ENCODE assay signal across 19 mouse cellular contexts in the genomic region with DNA sequence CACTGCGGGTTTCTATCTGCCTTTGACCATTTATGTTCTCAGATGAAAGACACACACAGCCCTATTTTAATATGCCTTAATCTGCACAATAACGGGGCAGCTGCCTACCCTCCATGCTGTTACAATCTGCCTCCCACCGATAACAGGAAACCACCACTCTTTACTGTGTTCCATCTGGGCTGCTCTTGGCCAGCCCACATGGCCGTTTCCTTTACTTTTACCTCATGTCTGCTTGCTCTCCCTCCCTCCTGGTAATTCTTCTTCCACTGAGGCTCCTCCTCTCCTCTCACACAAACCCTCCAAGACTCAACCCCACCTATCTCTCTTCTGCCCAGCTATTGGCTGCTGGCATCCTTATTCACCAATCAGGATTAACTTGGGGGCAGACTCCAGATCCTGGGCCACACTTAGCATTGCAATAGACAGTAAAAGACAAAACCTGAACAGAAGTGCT. TPM values are rescaled to one million over a fixed set of nuclear protein-coding genes. Genes with fewer than 3 reads are reported as not detected.
A peak's percentile ranks its signal among the peaks of the same experiment; 100 is the strongest.
DNase-seq lines count a peak whose midpoint lies in the region; ATAC-seq and TF ChIP-seq lines count a peak whose summit lies in the region.
"Had no signal": no experiment of that assay in that cellular context is flagged by ENCODE, and none has a peak within 500 bp of the region (broad histone marks: within the 10 kb centered on the region; RNA-seq: fewer than 3 reads in every experiment).

No protein-coding gene starts in this region.

- no peaks in the 10 kb centered on the region for H3K27me3 ChIP-seq in CH12.LX (replicated peaks)
- H3K27me3 ChIP-seq in intestine, embryonic 16.5 days (replicated peaks; ENCODE audit: control insufficient read depth, insufficient read depth, low read length): no peaks in the 10 kb centered on the region
- H3K27me3 ChIP-seq: forebrain, embryonic 13.5 days; midbrain, embryonic 15.5 days; Patski had no signal

- DNase-seq in CH12.LX (ENCODE audit: extremely low read depth) (peak; percentile 59), ES-E14 (ENCODE audit: low read depth, low spot score) (peak; percentile 58)
- peak; percentile 60 to 64 for DNase-seq in spleen, postnatal 4 days (ENCODE audit: low spot score in 2 of 2)
- no peak for DNase-seq in adrenal gland, adult 18-20 months (ENCODE audit: low spot score in 2 of 2)
- DNase-seq in left cerebral cortex, adult 18-20 months (ENCODE audit: low spot score in 2 of 2): no peak
- no peak for DNase-seq in frontal cortex, adult 2 months (ENCODE audit: extremely low spot score in 1 of 2, low spot score in 1 of 2)
- DNase-seq: adrenal gland, postnatal 25 days; cerebellum, adult 2 months; heart, adult 18-20 months; heart, postnatal 4 days; layer of hippocampus, postnatal 36 days; right cerebral cortex, postnatal 4 days had no signal

- in situ Hi-C loops in CH12.LX (cut with MboI; ENCODE audit: low pct_ligation_motif_present, low pct_unique_long_range_greater_than_20kb, low sequenced_read_pairs) (no loop called here), ES-E14 (cut with MboI; ENCODE audit: low sequenced_read_pairs in 2 of 2, unreplicated experiment in 2 of 2) (no loop called here)

- whole genome bisulfite sequencing in intestine, embryonic 16.5 days: 59% methylated on average over 4 of the region's 4 CpGs

- H3K9me3 ChIP-seq in CH12.LX (replicated peaks; ENCODE audit: low read length): no peaks in the 10 kb centered on the region
- no peaks in the 10 kb centered on the region for H3K9me3 ChIP-seq in ES-E14 (ENCODE audit: control insufficient read depth, insufficient read depth, low read depth, low read length)
- H3K9me3 ChIP-seq in intestine, embryonic 16.5 days (ENCODE audit: control insufficient read depth, low read length): no peaks in the 10 kb centered on the region
- H3K9me3 ChIP-seq: forebrain, embryonic 13.5 days; midbrain, embryonic 15.5 days had no signal

- TF ChIP-seq CTCF in CH12.LX (conservative IDR thresholded peaks at IDR 0.05 in 1 of 2, IDR thresholded peaks at IDR 0.05 in 1 of 2; ENCODE audit: low read depth in 2 of 2, low read length in 2 of 2): no peak

- peaks cover 0 to 15% of the 10 kb centered on the region in 2 experiments for H3K36me3 ChIP-seq in CH12.LX (replicated peaks in 1 of 2; ENCODE audit: control insufficient read depth in 1 of 2, insufficient read depth in 1 of 2, low read length in 1 of 2)
- peaks cover 4% of the 10 kb centered on the region; the same call in 1 of the 2 replicates for H3K36me3 ChIP-seq in ES-E14 (ENCODE audit: control insufficient read depth, insufficient read depth, low read length, poor library complexity, severe bottlenecking)
- no peaks in the 10 kb centered on the region for H3K36me3 ChIP-seq in intestine, embryonic 16.5 days (ENCODE audit: control insufficient read depth, insufficient read depth, low read length)

- 0 out of 2 replicates have a peak, but pooled peaks have one; percentile 56 for ATAC-seq in intestine, embryonic 16.5 days
- ATAC-seq: forebrain, embryonic 13.5 days; midbrain, embryonic 15.5 days; Patski had no signal

- H3K4me2 ChIP-seq in CH12.LX (ENCODE audit: insufficient read depth, low read depth, poor library complexity, severe bottlenecking): 0 out of 2 replicates have a peak overlapping the region, but pooled peaks have one; percentile 21
- H3K4me2 ChIP-seq in intestine, embryonic 16.5 days (ENCODE audit: low read depth, low read length): no peak overlapping the region
- H3K4me2 ChIP-seq: forebrain, embryonic 13.5 days; midbrain, embryonic 15.5 days had no signal

- dilution Hi-C loops in CH12.LX (cut with MboI; ENCODE audit: extremely low pct_ligation_motif_present, extremely low pct_unique_long_range_greater_than_20kb, low sequenced_read_pairs): no loop called here

- H3K4me3 ChIP-seq in CH12.LX (replicated peaks in 1 of 3; ENCODE audit: low read depth in 2 of 3, low read length in 2 of 3, poor library complexity in 1 of 3) (no peak overlapping the region), ES-E14 (ENCODE audit: insufficient read depth in 1 of 2, low read depth in 1 of 2, low read length in 2 of 2, poor library complexity in 1 of 2, severe bottlenecking in 1 of 2) (peak overlapping the region in 1 of 2 experiments; percentile 55; a peak in 3 of 4 replicates)
- no peak overlapping the region for H3K4me3 ChIP-seq in intestine, embryonic 16.5 days (ENCODE audit: low read length)
- H3K4me3 ChIP-seq: forebrain, embryonic 13.5 days; midbrain, embryonic 15.5 days had no signal

- H3K79me2 ChIP-seq in CH12.LX (replicated peaks; ENCODE audit: control insufficient read depth, extremely low read depth, insufficient read depth, poor library complexity, severe bottlenecking): no peaks in the 10 kb centered on the region

- TF ChIP-seq EP300 in CH12.LX (IDR thresholded peaks at IDR 0.05; ENCODE audit: low read length): no peak

- no peak for TF ChIP-seq RAD21 in CH12.LX (IDR thresholded peaks at IDR 0.05; ENCODE audit: low read depth, low read length)

- H3K27ac ChIP-seq in CH12.LX (ENCODE audit: insufficient read depth, low read depth) (no peak overlapping the region), ES-E14 (ENCODE audit: insufficient read depth, low read depth, low read length, poor library complexity, severe bottlenecking) (no peak overlapping the region)
- no peak overlapping the region for H3K27ac ChIP-seq in intestine, embryonic 16.5 days (ENCODE audit: low read length)
- H3K27ac ChIP-seq: forebrain, embryonic 13.5 days; kidney, postnatal 0 days; midbrain, embryonic 15.5 days had no signal

- H3K4me1 ChIP-seq in CH12.LX (ENCODE audit: control insufficient read depth in 1 of 2, insufficient read depth in 2 of 2) (peaks cover 0 to 8% of the 10 kb centered on the region in 2 experiments; a peak in 3 of 4 replicates), ES-E14 (ENCODE audit: control insufficient read depth in 2 of 2, insufficient read depth in 2 of 2, low read length in 2 of 2, poor library complexity in 1 of 2) (peaks cover 3% of the 10 kb centered on the region in 2 experiments; a peak in 2 of 4 replicates)
- H3K4me1 ChIP-seq in intestine, embryonic 16.5 days (ENCODE audit: control insufficient read depth, insufficient read depth, low read length): no peaks in the 10 kb centered on the region
- H3K4me1 ChIP-seq: forebrain, embryonic 13.5 days; midbrain, embryonic 15.5 days had no signal

- peak; percentile 66; the same call in 1 of the 2 replicates for TF ChIP-seq POLR2A in CH12.LX (IDR thresholded peaks at IDR 0.05; ENCODE audit: low read depth, low read length)

- H3K9ac ChIP-seq in CH12.LX (ENCODE audit: insufficient read depth, low read depth): no peak overlapping the region
- H3K9ac ChIP-seq in ES-E14 (ENCODE audit: insufficient read depth, low read depth, low read length, poor library complexity, severe bottlenecking): peak overlapping the region; percentile 62; the same call in 1 of the 2 replicates
- H3K9ac ChIP-seq in intestine, embryonic 16.5 days (ENCODE audit: low read depth, low read length): no peak overlapping the region
- H3K9ac ChIP-seq: forebrain, embryonic 13.5 days; midbrain, embryonic 15.5 days had no signal

TF ChIP-seq in CH12.LX, 34 proteins besides CTCF, POLR2A, EP300 and RAD21:
- TF ChIP-seq USF1 (IDR thresholded peaks at IDR 0.05; ENCODE audit: low read depth, low read length) (no peak), CHD1 (IDR thresholded peaks at IDR 0.05; ENCODE audit: low read depth, low read length) (no peak), IRF4 (IDR thresholded peaks at IDR 0.05; ENCODE audit: low read depth, low read length) (no peak), MYC (IDR thresholded peaks at IDR 0.05; ENCODE audit: low read depth, low read length) (0 out of 2 replicates have a peak, but pooled peaks have one; percentile 15), TBP (conservative IDR thresholded peaks at IDR 0.05; ENCODE audit: low read depth, low read length) (0 out of 2 replicates have a peak, but pooled peaks have one; percentile 14), JUND (conservative IDR thresholded peaks at IDR 0.05; ENCODE audit: low read depth, low read length) (no peak), MAZ (IDR thresholded peaks at IDR 0.05; ENCODE audit: low read depth, low read length) (0 out of 2 replicates have a peak, but pooled peaks have one; percentile 59)

TF ChIP-seq in ES-E14, 5 proteins besides CTCF, POLR2A, EP300 and RAD21:
- TF ChIP-seq ZNF384 (IDR thresholded peaks at IDR 0.05; ENCODE audit: low read depth, low read length) (no peak), ZC3H11A (IDR thresholded peaks at IDR 0.05; ENCODE audit: borderline replicate concordance, low read depth, low read length) (no peak), HCFC1 (IDR thresholded peaks at IDR 0.05; ENCODE audit: borderline replicate concordance, insufficient read depth, low read length) (no peak), MAFK (IDR thresholded peaks at IDR 0.05; ENCODE audit: insufficient read depth, low read depth, low read length) (no peak), CHD2 (IDR thresholded peaks at IDR 0.05; ENCODE audit: low read depth, low read length) (no peak)

RNA-seq across cellular contexts. Expression of a gene that starts 29.1 kb away (rescaled TPM):
- total RNA-seq in CH12.LX (2012; rRNA removed) (28.9 and 37.8 TPM in 2 replicates), CH12.LX (2014; rRNA removed) (79.7 and 85.9 TPM in 2 replicates), ES-E14 (2012; rRNA removed) (40.8 and 76.5 TPM in 2 replicates)
- polyA plus RNA-seq in CH12.LX (2012; ENCODE audit: insufficient read length, low read depth): 25.4 and 34.5 TPM in 2 replicates
- polyA plus RNA-seq in intestine, embryonic 16.5 days (2015; fragmentation: Nextera tagmentation; extraction: Ambion mirVana): 99.2 and 106 TPM in 2 replicates
- total RNA-seq in adrenal gland, adult 18-20 months (2021): 10 to 100 TPM; 80.2 to 90.2 TPM
- 100 to 1,000 TPM; 218 to 232 TPM for total RNA-seq in left cerebral cortex, adult 18-20 months (2021)
- 264 and 324 TPM in 2 replicates for polyA plus RNA-seq in frontal cortex, adult 2 months (2012; rRNA removed)

RNA-seq across cellular contexts. Expression of a gene that starts 39.4 kb away (rescaled TPM):
- 0.59 TPM in 2 replicates for total RNA-seq in CH12.LX (2012; rRNA removed)
- total RNA-seq in CH12.LX (2014; rRNA removed): 1.2 and 1.3 TPM in 2 replicates
- 1.4 and 1.5 TPM in 2 replicates for polyA plus RNA-seq in CH12.LX (2012; ENCODE audit: insufficient read length, low read depth)
- 13.0 and 19.2 TPM in 2 replicates for total RNA-seq in ES-E14 (2012; rRNA removed)
- polyA plus RNA-seq in intestine, embryonic 16.5 days (2015; fragmentation: Nextera tagmentation; extraction: Ambion mirVana): 0.23 and 0.33 TPM in 2 replicates
- total RNA-seq in adrenal gland, adult 18-20 months (2021): not detected
- total RNA-seq in left cerebral cortex, adult 18-20 months (2021): 10 to 100 TPM in 1 of 2 experiments, 1 to 10 TPM in 1; 8.9 to 11.0 TPM
- 8.9 and 9.2 TPM in 2 replicates for polyA plus RNA-seq in frontal cortex, adult 2 months (2012; rRNA removed)
- total RNA-seq: heart, adult 18-20 months; heart, postnatal 4 days; liver, adult 2 months; neutrophil, adult 5-6 weeks had no signal
- polyA plus RNA-seq: liver, adult 2 months; Patski had no signal

Comparison
In these comparisons a context has a peak if more than half of its experiments do, and no peak if none do; other contexts are left out.
1. DNase-seq: peak in CH12.LX (single experiment), ES-E14 (single experiment) and spleen, postnatal 4 days (2 of 2); none in adrenal gland, adult 18-20 months (0 of 2), left cerebral cortex, adult 18-20 months (0 of 2) and frontal cortex, adult 2 months (0 of 2).